Mouse (Mus musculus): Measurements from ENCODE around the gene Cdk17.

DNA sequence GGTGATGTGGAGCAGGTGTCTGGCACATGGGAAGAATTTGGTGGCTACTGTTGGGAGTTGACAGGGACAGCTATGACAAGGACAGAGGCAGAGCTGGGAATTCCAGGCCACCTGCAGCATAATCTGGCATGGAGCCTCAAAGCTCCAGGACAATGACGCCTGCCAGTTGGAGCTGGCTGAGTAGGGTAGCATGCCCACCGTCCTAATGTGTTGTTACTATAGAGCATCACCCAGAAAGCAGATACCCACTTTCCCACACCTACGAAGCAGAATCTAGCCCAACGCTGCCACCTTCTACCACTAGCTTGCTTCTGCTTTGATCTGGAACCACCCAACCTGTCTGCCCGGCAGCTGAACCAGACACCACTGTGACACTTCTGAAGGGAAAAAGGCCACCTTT lies 103.3 kb downstream of the Cdk17 start:
- TF ChIP-seq POLR2A (IDR thresholded peaks at IDR 0.05; ENCODE audit: low read depth, low read length), result no peak
- no peak for TF ChIP-seq CTCF (conservative IDR thresholded peaks at IDR 0.05; ENCODE audit: insufficient read depth, insufficient read length, low read depth, low read length)

All from kidney, adult 2 months (tissue).